Mouse (Mus musculus) embryonic fibroblast, embryonic 13.5 days (primary cell): Measurements from ENCODE around the gene Pacsin1. TPM values are rescaled to one million over a fixed set of nuclear protein-coding genes. Genes with fewer than 3 reads are reported as not detected.
A peak's percentile ranks its signal among the peaks of the same experiment; 100 is the strongest.

Source experiments
- H3K27ac ChIP-seq: 2 replicates; pipeline ENCODE4 v1.5.1; 2012; ENCODE audit warnings: low read length, control low read depth, inconsistent platforms; ENCODE audit not compliant: insufficient read depth
- H3K4me1 ChIP-seq: 2 replicates; pipeline ENCODE4 v1.6.1; 2011; ENCODE audit warnings: low read length; ENCODE audit not compliant: control insufficient read depth, insufficient read depth
- H3K4me3 ChIP-seq: 2 replicates; pipeline ENCODE4 v1.5.1; 2011; ENCODE audit warnings: mild to moderate bottlenecking, control low read depth, low read length; ENCODE audit not compliant: insufficient read depth
- CTCF ChIP-seq: IDR thresholded peaks from 2 replicates; pipeline ENCODE4 v1.5.1; 2011; ENCODE audit warnings: mild to moderate bottlenecking, control low read depth, low read length, moderate library complexity, borderline replicate concordance; ENCODE audit not compliant: insufficient read depth
- POLR2A ChIP-seq: IDR thresholded peaks from 2 replicates; pipeline ENCODE4 v1.6.1; 2011; ENCODE audit warnings: low read depth, mild to moderate bottlenecking, control low read depth, low read length, moderate library complexity
- polyA plus RNA-seq: library from polyadenylated mRNA; stranded (reverse); fragments of >200 nt; gene quantifications from 2 replicates; pipeline ENCODE4 v1.2.4, GENCODE M21; 2011; ENCODE audit warnings: low read depth; ENCODE audit not compliant: missing spikeins, insufficient read length

Pacsin1 gene
- polyA plus RNA-seq, 1 experiment = not detected

- no peak for TF ChIP-seq CTCF
- no peak for TF ChIP-seq POLR2A
- Histone ChIP-seq H3K4me3 (no peak overlapping the region), H3K4me1 (no peaks in the 10 kb centered on the region), H3K27ac (no peak overlapping the region)
Observed at GRCm38 (mm10) chr17:27676270-27676669, 21.0 kb downstream of the Pacsin1 start.

- H3K27ac ChIP-seq = no peak overlapping the region
- TF ChIP-seq CTCF (no peak), POLR2A (no peak)
Observed at GRCm38 (mm10) chr17:27677756-27678155, 22.4 kb downstream of the Pacsin1 start.

GRCm38 (mm10) chr17:27678924-27679813, 23.9 kb downstream of the Pacsin1 start:
- no peak overlapping the region for H3K4me3 ChIP-seq
- H3K4me1 ChIP-seq = no peaks in the 10 kb centered on the region
- TF ChIP-seq POLR2A (no peak), CTCF (no peak)
- H3K27ac ChIP-seq = no peak overlapping the region

More at GRCm38 (mm10) chr17:27677756-27678155, 22.4 kb downstream of the Pacsin1 start:
- no peaks in the 10 kb centered on the region for H3K4me1 ChIP-seq
- H3K4me3 ChIP-seq = no peak overlapping the region

- H3K4me1 ChIP-seq = no peaks in the 10 kb centered on the region
- no peak overlapping the region for H3K4me3 ChIP-seq
- H3K27ac ChIP-seq = no peak overlapping the region
- TF ChIP-seq POLR2A = no peak
- peak; percentile 73; the same call in 1 of the 2 replicates for TF ChIP-seq CTCF
Observed at GRCm38 (mm10) chr17:27684886-27685549, 29.7 kb downstream of the Pacsin1 start.

- no peak overlapping the region for H3K27ac ChIP-seq
- no peaks in the 10 kb centered on the region for H3K4me1 ChIP-seq
- TF ChIP-seq CTCF (no peak), POLR2A (no peak)
- no peak overlapping the region for H3K4me3 ChIP-seq
Observed at GRCm38 (mm10) chr17:27685550-27685913, 30.2 kb downstream of the Pacsin1 start.

- Histone ChIP-seq H3K4me3 (no peak overlapping the region), H3K27ac (no peak overlapping the region), H3K4me1 (no peaks in the 10 kb centered on the region)
- TF ChIP-seq POLR2A (no peak), CTCF (no peak)
Observed at GRCm38 (mm10) chr17:27686395-27686794, 31.1 kb downstream of the Pacsin1 start.

- H3K27ac ChIP-seq = no peak overlapping the region
- H3K4me3 ChIP-seq = no peak overlapping the region
- TF ChIP-seq POLR2A (no peak), CTCF (no peak)
- H3K4me1 ChIP-seq = no peaks in the 10 kb centered on the region
Observed at GRCm38 (mm10) chr17:27690993-27691693, 35.8 kb downstream of the Pacsin1 start.

GRCm38 (mm10) chr17:27699641-27700244, 44.4 kb downstream of the Pacsin1 start:
- H3K4me3 ChIP-seq = no peak overlapping the region
- H3K4me1 ChIP-seq = no peaks in the 10 kb centered on the region
- TF ChIP-seq CTCF = no peak
- H3K27ac ChIP-seq = no peak overlapping the region

- TF ChIP-seq POLR2A (no peak), CTCF (no peak)
- Histone ChIP-seq H3K4me3 (no peak overlapping the region), H3K4me1 (no peaks in the 10 kb centered on the region), H3K27ac (no peak overlapping the region)
Observed at GRCm38 (mm10) chr17:27700812-27701211, 45.5 kb downstream of the Pacsin1 start.
